Mouse (Mus musculus) heart, embryonic 11.5 days (tissue): ENCODE measurements at regions not wholly inside any gene's neighbourhood (a gene's known extent, or its start where the extent isn't known, plus 50 kb on each side); places are given as distances from the start of the nearest gene placed in this dataset.

ENCODE experiments used
- ATAC-seq: fragments of 200-750 bp; cut with Nextera tagmentation; replicated peaks from 2 replicates; pipeline ENCODE4 v1.8.0; 2017; ENCODE audit warnings: moderate library complexity; ENCODE audit not compliant: insufficient number of reproducible peaks, low FRiP score, low TSS enrichment
- H3K27ac ChIP-seq: fragments of 300-500 bp; sonication (generic); 2 replicates; pipeline ENCODE4 v1.5.1; 2014; ENCODE audit warnings: mild to moderate bottlenecking, low read depth, low read length
- H3K27me3 ChIP-seq: fragments of 300-500 bp; sonication (generic); 2 replicates; pipeline ENCODE4 v1.6.1; 2014; ENCODE audit warnings: mild to moderate bottlenecking, low read length, mixed read lengths; ENCODE audit not compliant: control insufficient read depth, insufficient read depth
- H3K36me3 ChIP-seq: fragments of 300-500 bp; sonication (generic); 2 replicates; pipeline ENCODE4 v1.6.1; 2014; ENCODE audit warnings: mild to moderate bottlenecking, low read length, moderate library complexity, mixed read lengths; ENCODE audit not compliant: control insufficient read depth, insufficient read depth
- H3K4me1 ChIP-seq: fragments of 300-500 bp; sonication (generic); 2 replicates; pipeline ENCODE4 v1.6.1; 2014; ENCODE audit warnings: low read length; ENCODE audit not compliant: control insufficient read depth, insufficient read depth
- H3K4me2 ChIP-seq: fragments of 300-500 bp; sonication (generic); 2 replicates; pipeline ENCODE4 v1.6.1; 2014; ENCODE audit warnings: mild to moderate bottlenecking, moderate library complexity
- H3K4me3 ChIP-seq: fragments of 300-500 bp; sonication (generic); 2 replicates; pipeline ENCODE4 v1.5.1; 2014; ENCODE audit warnings: low read depth, low read length
- H3K9ac ChIP-seq: fragments of 300-500 bp; sonication (generic); 2 replicates; pipeline ENCODE4 v1.6.1; 2014; ENCODE audit warnings: mild to moderate bottlenecking, low read depth, low read length, moderate library complexity
- H3K9me3 ChIP-seq: fragments of 300-500 bp; sonication (generic); replicated peaks from 2 replicates; pipeline ENCODE4 v1.6.1; 2016; ENCODE audit warnings: low read length; ENCODE audit not compliant: control insufficient read depth
- WGBS: fragments of 180-500 bp; shearing (Covaris S2); extraction: QIAGEN DNeasy Blood & Tissue Kit; methylation state at CpG from one replicate; pipeline ENCODE4 v1.1.7; 2014; ENCODE audit not compliant: insufficient replicate concordance; 5-methylcytosine and 5-hydroxymethylcytosine counted together

DNA sequence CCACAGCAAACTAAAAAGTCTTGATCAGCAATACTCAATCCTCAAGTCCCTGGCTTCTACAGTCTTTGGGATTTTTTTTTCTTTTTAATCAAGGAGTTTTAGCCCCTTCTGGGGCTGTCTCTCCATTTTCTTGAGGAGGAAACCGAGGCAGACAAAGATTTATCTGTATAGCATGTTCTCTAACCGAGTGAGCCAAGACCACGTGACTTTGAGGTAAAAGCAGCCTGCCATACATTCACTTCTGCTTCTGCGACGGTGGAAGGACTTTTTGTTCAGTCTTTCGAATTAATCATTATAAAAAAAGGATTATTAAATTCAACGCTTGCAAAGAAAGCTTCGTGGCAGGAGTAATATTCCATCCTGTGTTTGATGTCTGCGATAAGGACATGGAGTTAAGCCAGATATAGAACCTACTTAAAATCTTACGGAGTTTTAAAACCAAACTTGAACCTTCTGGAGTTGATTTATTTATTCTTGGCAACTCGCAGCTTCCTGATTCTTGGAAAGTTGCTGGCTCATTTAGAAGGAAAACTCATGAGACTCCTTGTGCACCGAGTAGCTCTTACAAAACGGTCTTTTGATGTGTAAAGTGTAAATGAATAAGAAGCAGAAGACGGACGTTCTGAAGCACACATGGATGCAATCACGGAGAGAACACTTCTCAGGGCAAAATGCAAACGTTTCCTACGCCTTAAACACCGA, 91.7 kb upstream of the Adpgk start:
- no peak overlapping the region for H3K4me3 ChIP-seq
- H3K4me2 ChIP-seq, result no peak overlapping the region
- H3K27ac ChIP-seq, result no peak overlapping the region
- no peaks in the 10 kb centered on the region for H3K9me3 ChIP-seq
- no peak for ATAC-seq
- no peaks in the 10 kb centered on the region for H3K27me3 ChIP-seq
- H3K36me3 ChIP-seq, result no peaks in the 10 kb centered on the region
- H3K4me1 ChIP-seq, result no peaks in the 10 kb centered on the region
- no peak overlapping the region for H3K9ac ChIP-seq
- 77% methylated on average over 19 of the region's 19 CpGs for WGBS

DNA sequence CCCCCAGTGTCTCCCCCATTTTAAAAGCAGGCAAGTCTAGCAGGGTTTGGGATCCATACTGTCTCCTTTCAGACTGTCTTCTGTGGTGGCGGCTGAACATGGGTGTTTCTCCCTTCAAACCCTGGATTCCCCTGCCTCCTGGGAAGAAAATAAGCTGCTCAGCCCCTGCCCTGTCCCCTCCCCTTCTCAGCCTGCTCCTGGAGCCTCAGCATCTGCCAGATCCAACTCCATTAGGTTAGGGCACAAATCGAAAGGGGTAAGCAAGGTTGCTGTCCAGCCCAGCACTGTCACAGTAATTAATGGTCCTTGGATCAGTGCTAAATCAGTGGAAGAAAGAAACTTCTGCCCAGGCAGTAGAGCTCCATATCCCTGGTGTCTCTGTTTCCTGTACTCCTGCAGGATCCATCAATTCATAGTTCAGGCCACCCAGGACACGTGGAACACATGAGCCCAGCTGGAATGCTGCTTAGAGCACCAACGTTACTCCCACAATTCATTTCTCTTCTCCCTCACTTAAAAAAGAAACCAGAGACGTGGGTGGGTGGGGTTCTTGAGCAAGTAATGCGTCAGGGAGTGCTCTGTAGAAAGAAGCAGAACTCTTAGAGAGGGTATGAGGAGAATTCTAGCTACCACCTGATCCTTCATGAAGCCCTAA, 93.0 kb upstream of the Adpgk start:
- WGBS, result 56% methylated on average over 6 of the region's 6 CpGs
- Histone ChIP-seq H3K4me2 (no peak overlapping the region), H3K27ac (no peak overlapping the region), H3K4me3 (no peak overlapping the region), H3K9ac (no peak overlapping the region), H3K9me3 (no peaks in the 10 kb centered on the region), H3K27me3 (no peaks in the 10 kb centered on the region), H3K36me3 (no peaks in the 10 kb centered on the region), H3K4me1 (no peaks in the 10 kb centered on the region)
- ATAC-seq, result no peak

DNA sequence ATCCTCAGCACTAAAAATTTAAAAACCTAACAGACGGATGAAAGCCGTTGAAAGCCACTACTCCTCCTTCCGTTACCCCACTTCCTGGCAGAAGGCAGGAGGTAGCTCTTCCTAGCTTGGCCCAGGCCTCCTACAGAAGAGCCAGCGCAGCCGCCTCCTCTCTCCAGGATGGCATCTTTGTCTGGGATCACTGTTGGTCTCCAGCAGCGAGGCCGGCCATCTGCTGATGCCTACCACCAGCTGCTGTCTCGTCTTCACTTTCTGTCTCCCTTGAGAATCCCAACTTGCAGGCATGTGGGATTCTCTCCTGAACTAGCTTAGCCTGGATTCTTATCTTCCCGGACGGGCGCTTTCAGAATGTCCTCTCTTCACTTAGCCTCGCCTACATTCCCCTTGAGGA, 93.9 kb upstream of the Adpgk start:
- Histone ChIP-seq H3K9ac (no peak overlapping the region), H3K9me3 (no peaks in the 10 kb centered on the region), H3K4me2 (no peak overlapping the region; the same call in 1 of the 2 replicates), H3K27ac (no peak overlapping the region), H3K27me3 (no peaks in the 10 kb centered on the region), H3K4me1 (no peaks in the 10 kb centered on the region), H3K4me3 (no peak overlapping the region), H3K36me3 (no peaks in the 10 kb centered on the region)
- 47% methylated on average over 12 of the region's 12 CpGs for WGBS
- no peak for ATAC-seq

DNA sequence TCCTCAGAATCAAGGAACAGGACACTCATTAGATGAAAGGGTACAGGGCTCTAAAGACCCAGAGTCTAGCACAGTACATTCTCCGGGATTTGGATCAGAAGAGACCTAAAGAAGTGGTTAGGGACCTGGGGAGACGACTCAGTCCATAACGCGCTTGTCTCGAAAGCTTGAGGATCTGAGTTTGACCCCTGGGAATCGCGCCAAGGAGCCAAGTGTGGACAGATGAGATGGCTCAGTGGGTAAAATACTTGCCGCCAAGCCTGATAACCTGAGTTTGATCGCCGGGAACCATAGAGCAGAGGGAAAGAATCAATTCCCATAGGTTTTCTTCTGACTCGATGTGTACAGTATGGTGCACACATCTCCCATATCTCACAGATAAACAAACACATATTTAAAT, 97.4 kb upstream of the Adpgk start:
- WGBS, result 73% methylated on average over 11 of the region's 11 CpGs
- Histone ChIP-seq H3K27ac (no peak overlapping the region), H3K9ac (no peak overlapping the region), H3K4me2 (no peak overlapping the region), H3K4me1 (no peaks in the 10 kb centered on the region), H3K9me3 (no peaks in the 10 kb centered on the region), H3K27me3 (no peaks in the 10 kb centered on the region), H3K4me3 (no peak overlapping the region), H3K36me3 (no peaks in the 10 kb centered on the region)
- ATAC-seq, result no peak

DNA sequence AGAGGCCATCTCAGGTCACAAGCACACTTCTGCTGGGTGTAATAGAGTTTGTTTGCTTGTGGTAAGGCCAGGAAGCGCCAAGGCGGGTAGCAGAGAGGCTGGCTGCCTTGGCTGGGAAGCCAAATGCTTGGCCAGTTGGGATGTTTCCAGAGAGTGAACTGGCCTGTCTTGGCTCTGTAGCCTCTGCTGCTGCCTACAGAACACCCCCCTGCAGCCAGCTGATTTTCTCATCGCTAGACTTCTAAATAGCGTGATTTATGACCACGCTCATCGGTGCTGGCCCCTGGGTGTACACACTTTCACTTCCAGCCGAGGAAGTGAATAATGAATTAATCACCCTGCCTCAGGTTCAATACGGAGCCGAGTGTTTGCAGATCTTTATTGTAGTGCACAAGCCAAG, 102.2 kb upstream of the Adpgk start:
- no peaks in the 10 kb centered on the region for H3K4me1 ChIP-seq
- H3K9ac ChIP-seq, result no peak overlapping the region
- H3K9me3 ChIP-seq, result no peaks in the 10 kb centered on the region
- H3K27me3 ChIP-seq, result no peaks in the 10 kb centered on the region
- ATAC-seq, result no peak
- H3K36me3 ChIP-seq, result no peaks in the 10 kb centered on the region
- 70% methylated on average over 9 of the region's 9 CpGs for WGBS
- H3K27ac ChIP-seq, result no peak overlapping the region
- no peak overlapping the region for H3K4me3 ChIP-seq
- H3K4me2 ChIP-seq, result no peak overlapping the region

DNA sequence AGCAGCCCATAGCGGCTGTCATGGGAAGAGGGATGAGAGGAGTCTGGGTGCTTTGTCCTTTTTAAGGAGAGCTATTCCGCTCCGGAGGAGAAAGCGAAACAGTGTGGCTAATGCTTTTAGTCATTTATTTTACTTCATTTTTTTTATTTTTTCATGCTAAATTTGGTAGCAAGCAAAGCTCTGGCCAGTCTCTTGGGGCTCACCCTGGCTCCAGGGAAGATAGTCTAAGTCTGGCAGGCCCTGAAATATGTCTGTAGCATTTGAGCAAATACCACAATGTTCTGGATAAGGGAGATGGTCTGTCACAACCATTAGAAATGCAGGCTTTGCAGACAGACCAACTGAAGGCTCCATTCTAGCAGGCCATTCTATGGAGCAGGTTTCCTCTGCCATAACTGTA, 102.9 kb upstream of the Adpgk start:
- no peaks in the 10 kb centered on the region for H3K36me3 ChIP-seq
- no peaks in the 10 kb centered on the region for H3K4me1 ChIP-seq
- H3K27me3 ChIP-seq, result no peaks in the 10 kb centered on the region
- H3K9ac ChIP-seq, result no peak overlapping the region
- no peak overlapping the region for H3K4me2 ChIP-seq
- H3K4me3 ChIP-seq, result no peak overlapping the region
- 77% methylated on average over 4 of the region's 4 CpGs for WGBS
- H3K27ac ChIP-seq, result no peak overlapping the region
- no peaks in the 10 kb centered on the region for H3K9me3 ChIP-seq
- no peak for ATAC-seq

DNA sequence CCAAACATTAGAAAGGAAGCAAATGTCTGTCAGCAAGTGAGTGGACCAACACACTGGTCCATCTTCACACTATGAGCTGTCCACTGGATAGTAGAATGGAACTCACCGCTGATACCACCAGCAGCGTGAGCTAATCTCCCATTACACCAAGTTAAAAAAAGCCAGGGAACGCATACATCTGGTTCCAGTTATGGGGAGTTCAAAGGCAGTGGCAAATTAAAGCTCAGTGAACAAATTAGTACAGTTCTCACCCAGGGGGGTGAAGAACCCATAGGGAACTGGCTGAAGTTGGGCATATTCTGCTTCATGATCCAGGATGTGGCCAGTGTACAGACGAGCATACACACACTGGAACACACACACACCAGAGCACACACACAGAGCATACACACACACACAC, 105.0 kb upstream of the Adpgk start:
- H3K9me3 ChIP-seq, result no peaks in the 10 kb centered on the region
- H3K27me3 ChIP-seq, result no peaks in the 10 kb centered on the region
- 47% methylated on average over 4 of the region's 4 CpGs for WGBS
- no peak for ATAC-seq
- H3K9ac ChIP-seq, result no peak overlapping the region
- no peak overlapping the region for H3K4me2 ChIP-seq
- H3K27ac ChIP-seq, result no peak overlapping the region
- H3K4me1 ChIP-seq, result no peaks in the 10 kb centered on the region
- no peaks in the 10 kb centered on the region for H3K36me3 ChIP-seq
- no peak overlapping the region for H3K4me3 ChIP-seq

DNA sequence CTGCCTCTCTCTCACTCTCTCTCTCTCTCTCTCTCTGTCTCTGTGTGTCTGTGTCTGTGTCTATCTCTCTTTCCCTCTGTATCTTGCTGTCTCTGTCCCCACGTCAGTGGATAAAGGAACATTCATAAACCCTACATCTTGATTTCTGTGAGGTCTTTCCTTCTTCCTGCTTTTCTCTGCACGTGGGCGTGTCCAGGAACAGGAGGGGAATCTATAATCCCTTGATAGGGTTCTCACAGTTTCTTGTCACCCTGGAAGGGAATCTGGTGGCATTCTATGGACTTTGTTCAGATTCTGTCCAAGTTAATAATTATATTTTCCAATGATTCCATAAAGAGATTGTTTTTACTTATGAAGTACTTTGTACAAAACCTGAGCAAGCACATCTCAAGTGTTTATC, 107.3 kb upstream of the Adpgk start:
- no peaks in the 10 kb centered on the region for H3K4me1 ChIP-seq
- no peaks in the 10 kb centered on the region for H3K36me3 ChIP-seq
- H3K4me3 ChIP-seq, result no peak overlapping the region
- 60% methylated on average over 3 of the region's 3 CpGs for WGBS
- no peaks in the 10 kb centered on the region for H3K27me3 ChIP-seq
- no peaks in the 10 kb centered on the region for H3K9me3 ChIP-seq
- no peak overlapping the region for H3K9ac ChIP-seq
- ATAC-seq, result no peak
- no peak overlapping the region for H3K4me2 ChIP-seq
- H3K27ac ChIP-seq, result no peak overlapping the region

DNA sequence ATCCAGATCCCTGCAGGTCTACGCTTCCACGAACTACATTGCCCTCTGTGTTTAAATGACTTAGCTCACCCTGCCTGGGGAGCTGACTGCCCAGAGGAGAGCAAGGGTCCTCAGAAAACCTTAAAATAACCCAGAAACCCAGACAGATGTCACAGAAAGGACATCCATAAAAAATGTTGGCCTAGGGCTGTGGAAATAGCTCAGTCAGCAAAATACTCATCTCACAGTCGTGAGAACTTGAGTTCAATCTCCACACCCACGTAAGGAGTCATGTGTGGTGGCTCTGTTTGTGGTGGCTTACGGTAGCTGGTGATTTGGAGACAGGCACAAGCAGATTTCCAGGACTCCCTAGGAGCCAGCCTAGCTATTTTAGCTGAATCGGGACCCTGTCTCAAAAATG, 108.5 kb upstream of the Adpgk start:
- Histone ChIP-seq H3K4me3 (no peak overlapping the region), H3K4me2 (no peak overlapping the region), H3K36me3 (no peaks in the 10 kb centered on the region), H3K9ac (no peak overlapping the region), H3K4me1 (no peaks in the 10 kb centered on the region), H3K27me3 (no peaks in the 10 kb centered on the region), H3K9me3 (no peaks in the 10 kb centered on the region), H3K27ac (no peak overlapping the region)
- no peak for ATAC-seq
- 66% methylated on average over 6 of the region's 6 CpGs for WGBS
